Mouse (Mus musculus): ENCODE results near the gene Mepce.

GRCm38 (mm10) chr5:137786109-137786942, 1.1 kb downstream of the Mepce start:
- TF ChIP-seq GATA1 (IDR thresholded peaks at IDR 0.05; ENCODE audit: borderline replicate concordance, low read length) (no peak), GATA2 (IDR thresholded peaks at IDR 0.05; ENCODE audit: borderline replicate concordance, low read depth, low read length) (no peak)
